Mouse (Mus musculus) MEL (cell line): ENCODE data around the gene Tcp11x2. TPM values are rescaled to one million over a fixed set of nuclear protein-coding genes. Genes with fewer than 3 reads are reported as not detected.

ENCODE experiments used
- DNase-seq: peaks from one replicate; pipeline ENCODE4 v3.0.0; 2011; ENCODE audit warnings: low read depth, low spot score
- H3K27ac ChIP-seq: 2 replicates; pipeline ENCODE4 v1.5.1; 2012; ENCODE audit warnings: low read depth, mild to moderate bottlenecking, control low read depth, low read length, moderate library complexity; ENCODE audit not compliant: control insufficient read depth
- H3K27me3 ChIP-seq, 2 experiments: fragments of 150-350 bp in 1 of 2; sonication (generic) in 1 of 2; 2 replicates each; pipeline ENCODE4 v1.6.1; 2012; ENCODE audit warnings: low read length in 2 of 2, mild to moderate bottlenecking in 2 of 2, improper control_type of control experiment in 1 of 2, moderate library complexity in 1 of 2; ENCODE audit not compliant: insufficient read depth in 2 of 2, control insufficient read depth in 1 of 2
- H3K36me3 ChIP-seq, 2 experiments: 2 replicates each; pipeline ENCODE4 v1.6.1; 2012 to 2014; ENCODE audit warnings: low read length in 2 of 2, improper control_type of control experiment in 1 of 2, inconsistent platforms in 1 of 2, mild to moderate bottlenecking in 1 of 2; ENCODE audit not compliant: insufficient read depth in 2 of 2, control insufficient read depth in 1 of 2
- H3K4me1 ChIP-seq, 2 experiments: fragments of 150-350 bp in 1 of 2; sonication (generic) in 1 of 2; 2 replicates each; pipeline ENCODE4 v1.6.1; 2012; ENCODE audit warnings: low read length in 2 of 2, improper control_type of control experiment in 1 of 2, mild to moderate bottlenecking in 1 of 2; ENCODE audit not compliant: insufficient read depth in 2 of 2, control insufficient read depth in 1 of 2
- H3K4me3 ChIP-seq, 2 experiments: fragments of 150-350 bp in 1 of 2; sonication (generic) in 1 of 2; 2 replicates each; pipeline ENCODE4 v1.5.1; 2012; ENCODE audit warnings: low read depth in 2 of 2, low read length in 2 of 2, mild to moderate bottlenecking in 2 of 2, moderate library complexity in 2 of 2, control low read depth in 1 of 2, improper control_type of control experiment in 1 of 2; ENCODE audit not compliant: control insufficient read depth in 1 of 2, insufficient read depth in 1 of 2
- H3K79me2 ChIP-seq: 2 replicates; pipeline ENCODE4 v1.6.1; 2012; ENCODE audit warnings: mild to moderate bottlenecking, low read length, moderate library complexity; ENCODE audit not compliant: control insufficient read depth, poor library complexity, insufficient read depth
- H3K9ac ChIP-seq: 2 replicates; pipeline ENCODE4 v1.6.1; 2012; ENCODE audit warnings: low read depth, mild to moderate bottlenecking, control low read depth, low read length, moderate library complexity; ENCODE audit not compliant: control insufficient read depth, poor library complexity, severe bottlenecking
- H3K9me3 ChIP-seq: fragments of 150-350 bp; sonication (generic); replicated peaks from 2 replicates; pipeline ENCODE4 v1.6.1; 2012; ENCODE audit warnings: mild to moderate bottlenecking, low read length, improper control_type of control experiment, moderate library complexity; ENCODE audit not compliant: insufficient read depth
- CHD2 ChIP-seq: IDR thresholded peaks from 2 replicates; pipeline ENCODE4 v1.6.1; 2011; ENCODE audit warnings: low read length, improper control_type of control experiment
- EP300 ChIP-seq, 2 experiments: IDR thresholded peaks; 2 replicates each; pipeline ENCODE4 v1.6.1; 2011; ENCODE audit warnings: improper control_type of control experiment in 2 of 2, low read length in 2 of 2, low read depth in 1 of 2, mild to moderate bottlenecking in 1 of 2
- ETS1 ChIP-seq: IDR thresholded peaks from 2 replicates; pipeline ENCODE4 v1.6.1; 2012; ENCODE audit warnings: low read depth, mild to moderate bottlenecking, inconsistent platforms, low read length, improper control_type of control experiment, moderate library complexity
- GABPA ChIP-seq: IDR thresholded peaks from 2 replicates; pipeline ENCODE4 v1.6.1; 2012; ENCODE audit warnings: low read depth, mild to moderate bottlenecking, inconsistent platforms, low read length, improper control_type of control experiment, moderate library complexity
- GATA1 ChIP-seq: IDR thresholded peaks from 2 replicates; pipeline ENCODE4 v1.6.1; 2011; ENCODE audit warnings: low read depth, low read length, improper control_type of control experiment
- HCFC1 ChIP-seq: IDR thresholded peaks from 2 replicates; pipeline ENCODE4 v1.6.1; 2012; ENCODE audit warnings: low read depth, mild to moderate bottlenecking, inconsistent platforms, low read length, improper control_type of control experiment, moderate library complexity
- KAT2A ChIP-seq: conservative IDR thresholded peaks from 2 replicates; pipeline ENCODE4 v1.6.1; 2012; ENCODE audit warnings: low read depth, low read length, improper control_type of control experiment, inconsistent platforms
- MAX ChIP-seq: IDR thresholded peaks from 2 replicates; pipeline ENCODE4 v1.6.1; 2011; ENCODE audit warnings: low read length, improper control_type of control experiment
- MAZ ChIP-seq: IDR thresholded peaks from 2 replicates; pipeline ENCODE4 v1.6.1; 2012; ENCODE audit warnings: low read depth, mild to moderate bottlenecking, inconsistent platforms, low read length, improper control_type of control experiment
- MEF2A ChIP-seq: IDR thresholded peaks from 2 replicates; pipeline ENCODE4 v1.6.1; 2014; ENCODE audit warnings: low read depth, mild to moderate bottlenecking, inconsistent platforms, low read length, improper control_type of control experiment; ENCODE audit not compliant: poor library complexity, insufficient replicate concordance, severe bottlenecking; ENCODE audit errors: extremely low read depth
- MYC ChIP-seq: IDR thresholded peaks from 2 replicates; pipeline ENCODE4 v1.6.1; 2011; ENCODE audit warnings: low read depth, mild to moderate bottlenecking, low read length, improper control_type of control experiment, moderate library complexity
- NELFE ChIP-seq: IDR thresholded peaks from 2 replicates; pipeline ENCODE4 v1.6.1; 2011; ENCODE audit warnings: low read depth, low read length, improper control_type of control experiment
- NRF1 ChIP-seq: IDR thresholded peaks from 2 replicates; pipeline ENCODE4 v1.6.1; 2014; ENCODE audit warnings: low read depth, mild to moderate bottlenecking, inconsistent platforms, low read length, improper control_type of control experiment, moderate library complexity; ENCODE audit not compliant: poor library complexity, insufficient read depth, severe bottlenecking
- POLR2A ChIP-seq, 2 experiments: IDR thresholded peaks; 2 replicates each; pipeline ENCODE4 v1.6.1; 2011 to 2012; ENCODE audit warnings: low read length in 2 of 2, mild to moderate bottlenecking in 2 of 2, control low read depth in 1 of 2, improper control_type of control experiment in 1 of 2, low read depth in 1 of 2, moderate library complexity in 1 of 2; ENCODE audit not compliant: control insufficient read depth in 1 of 2, insufficient read depth in 1 of 2, poor library complexity in 1 of 2
- POLR2AphosphoS2 ChIP-seq: IDR thresholded peaks from 2 replicates; pipeline ENCODE4 v1.6.1; 2011; ENCODE audit warnings: low read length, improper control_type of control experiment
- POLR2AphosphoS5 ChIP-seq: IDR thresholded peaks from 2 replicates; pipeline ENCODE4 v1.6.1; 2012; ENCODE audit warnings: low read depth, borderline replicate concordance, mild to moderate bottlenecking, inconsistent platforms, low read length, moderate library complexity, mixed read lengths
- SMC3 ChIP-seq: IDR thresholded peaks from 2 replicates; pipeline ENCODE4 v1.6.1; 2011; ENCODE audit warnings: low read depth, low read length, improper control_type of control experiment
- TAL1 ChIP-seq: IDR thresholded peaks from 2 replicates; pipeline ENCODE4 v1.6.1; 2012; ENCODE audit warnings: mild to moderate bottlenecking, inconsistent platforms, low read length, moderate library complexity, mixed read lengths
- UBTF ChIP-seq: IDR thresholded peaks from 2 replicates; pipeline ENCODE4 v1.6.1; 2012; ENCODE audit warnings: low read depth, mild to moderate bottlenecking, inconsistent platforms, low read length, improper control_type of control experiment, moderate library complexity, borderline replicate concordance; ENCODE audit not compliant: insufficient read depth
- USF1 ChIP-seq: IDR thresholded peaks from 2 replicates; pipeline ENCODE4 v1.6.1; 2014; ENCODE audit warnings: low read depth, mild to moderate bottlenecking, inconsistent platforms, low read length, improper control_type of control experiment, moderate library complexity
- USF2 ChIP-seq, 2 experiments: IDR thresholded peaks; 2 replicates each; pipeline ENCODE4 v1.6.1; 2011 to 2012; ENCODE audit warnings: improper control_type of control experiment in 2 of 2, low read length in 2 of 2, borderline replicate concordance in 1 of 2, inconsistent platforms in 1 of 2, low read depth in 1 of 2, mild to moderate bottlenecking in 1 of 2; ENCODE audit not compliant: insufficient read depth in 1 of 2
- ZC3H11A ChIP-seq: IDR thresholded peaks from 2 replicates; pipeline ENCODE4 v1.6.1; 2012; ENCODE audit warnings: low read depth, mild to moderate bottlenecking, inconsistent platforms, low read length, improper control_type of control experiment
- ZMIZ1 ChIP-seq: IDR thresholded peaks from 2 replicates; pipeline ENCODE4 v1.6.1; 2012; ENCODE audit warnings: low read depth, mild to moderate bottlenecking, inconsistent platforms, low read length, improper control_type of control experiment, moderate library complexity
- polyA plus RNA-seq, 2 experiments: library from polyadenylated mRNA; stranded (reverse) in 1 of 2; unstranded in 1 of 2; fragments of >175 nt in 1 of 2; fragments of >200 nt in 1 of 2; gene quantifications; 2 replicates each; pipeline versions ENCODE4 v1.2.1 to v1.2.4; 2012; ENCODE audit warnings: low replicate concordance in 2 of 2, low read depth in 1 of 2; ENCODE audit not compliant: insufficient read length in 2 of 2, insufficient read depth in 1 of 2, missing spikeins in 1 of 2
- total RNA-seq: library from RNA; depleted of rRNA; stranded (reverse); fragments of 300-350 nt; gene quantifications from 2 replicates; pipeline ENCODE4 v1.2.3, GENCODE M21; 2012

Tcp11x2 gene
- total and polyA plus RNA-seq, 3 experiments, result 0.04 TPM; not detected in 2

DNA sequence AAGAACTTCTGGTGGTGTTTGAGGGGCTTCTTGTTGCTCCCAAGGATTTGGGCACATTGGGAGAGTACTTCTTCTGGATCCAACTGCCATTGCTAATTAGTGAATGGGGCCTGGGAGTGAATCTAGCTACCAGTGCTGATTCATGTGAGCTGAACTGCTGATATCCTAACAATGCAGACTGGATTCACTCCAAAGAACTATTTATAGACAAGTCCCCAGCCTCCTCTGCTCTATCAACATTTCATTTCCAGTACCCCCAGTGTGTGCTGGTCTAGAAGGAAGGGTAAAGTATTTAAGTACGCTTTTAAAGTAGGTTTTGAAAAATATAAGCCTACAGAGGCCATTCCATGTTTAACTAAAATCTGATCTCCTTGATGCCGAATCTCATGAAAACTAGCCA, 19.3 kb upstream of the Tcp11x2 start:
- TF ChIP-seq CHD2 (no peak), MAZ (no peak), ZMIZ1 (no peak), MAX (no peak), ZC3H11A (no peak), SMC3 (no peak), UBTF (no peak), MEF2A (no peak), GABPA (no peak), NRF1 (no peak)
- TF ChIP-seq, all 39 proteins: peak for 0
- Histone ChIP-seq H3K4me3 (no peak overlapping the region), H3K36me3 (no peaks in the 10 kb centered on the region), H3K27me3 (peaks cover 0 to 2% of the 10 kb centered on the region in 2 experiments; a peak in 1 of 4 replicates), H3K79me2 (no peaks in the 10 kb centered on the region), H3K27ac (no peak overlapping the region), H3K4me1 (no peaks in the 10 kb centered on the region), H3K9me3 (no peaks in the 10 kb centered on the region), H3K9ac (no peak overlapping the region)
- DNase-seq, result no peak

DNA sequence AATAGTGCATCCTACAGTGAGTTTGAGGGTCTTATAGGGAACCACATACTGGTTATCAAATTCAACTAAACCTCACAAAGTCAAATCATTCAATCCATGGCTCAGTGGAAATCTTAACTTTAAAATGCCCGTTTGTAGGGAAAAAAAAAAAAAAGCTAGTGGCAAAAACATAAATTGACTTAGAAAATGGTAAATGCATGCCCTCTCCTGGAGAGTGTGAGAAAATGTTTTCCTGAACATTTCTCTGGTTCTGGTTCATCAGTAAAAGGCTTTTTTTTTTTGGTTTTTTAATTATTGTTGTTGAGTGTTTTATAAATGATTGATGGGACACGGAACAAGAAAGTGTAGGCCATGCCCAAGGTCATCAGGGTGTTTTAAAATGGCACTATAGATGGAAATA, 10.8 kb upstream of the Tcp11x2 start:
- TF ChIP-seq MYC, result no peak
- TF ChIP-seq POLR2AphosphoS5, result no peak
- TF ChIP-seq GATA1, result no peak
- no peak for TF ChIP-seq USF2 (IDR thresholded peaks at IDR 0.05; ENCODE audit: borderline replicate concordance in 1 of 2, insufficient read depth in 1 of 2, low read depth in 1 of 2, low read length in 2 of 2)
- no peak for TF ChIP-seq HCFC1
- no peak for TF ChIP-seq MAZ
- no peak for TF ChIP-seq SMC3
- TF ChIP-seq USF1, result no peak
- no peak for TF ChIP-seq POLR2A (IDR thresholded peaks at IDR 0.05; ENCODE audit: control insufficient read depth in 1 of 2, insufficient read depth in 1 of 2, low read depth in 1 of 2, low read length in 2 of 2, poor library complexity in 1 of 2)
- no peak for TF ChIP-seq KAT2A
- TF ChIP-seq ZC3H11A, result no peak
- no peak for TF ChIP-seq EP300 (IDR thresholded peaks at IDR 0.05; ENCODE audit: low read depth in 1 of 2, low read length in 2 of 2)
- TF ChIP-seq ZMIZ1, result no peak
- TF ChIP-seq POLR2AphosphoS2, result no peak
- no peak for TF ChIP-seq ETS1
- TF ChIP-seq NELFE, result no peak
- TF ChIP-seq UBTF, result no peak
- TF ChIP-seq TAL1, result no peak
- no peak for DNase-seq

More for the DNA sequence above, 10.8 kb upstream of the Tcp11x2 start:
- Histone ChIP-seq H3K27ac (no peak overlapping the region), H3K4me1 (no peaks in the 10 kb centered on the region), H3K27me3 (no peaks in the 10 kb centered on the region), H3K9me3 (no peaks in the 10 kb centered on the region), H3K36me3 (no peaks in the 10 kb centered on the region), H3K4me3 (no peak overlapping the region), H3K79me2 (no peaks in the 10 kb centered on the region), H3K9ac (no peak overlapping the region)
